Mouse (Mus musculus): ENCODE results near the gene Adam17. TPM values are rescaled to one million over a fixed set of nuclear protein-coding genes. Genes with fewer than 3 reads are reported as not detected.

The Adam17 gene
- polyA plus RNA-seq, 1 experiment from 2014 or later = 46.1 TPM

- Histone ChIP-seq H3K36me3 (replicated peaks; ENCODE audit: control insufficient read depth, insufficient read depth, low read depth, low read length) (no peaks in the 10 kb centered on the region), H3K27me3 (ENCODE audit: control insufficient read depth, insufficient read depth, low read length) (no peaks in the 10 kb centered on the region), H3K4me2 (ENCODE audit: low read depth, low read length) (no peak overlapping the region), H3K9ac (replicated peaks; ENCODE audit: low read length) (no peak overlapping the region), H3K4me1 (ENCODE audit: control insufficient read depth, insufficient read depth, low read length) (no peaks in the 10 kb centered on the region), H3K4me3 (ENCODE audit: low read depth, low read length) (no peak overlapping the region), H3K27ac (replicated peaks; ENCODE audit: low read depth, low read length) (no peak overlapping the region), H3K9me3 (replicated peaks; ENCODE audit: control insufficient read depth, low read length) (no peaks in the 10 kb centered on the region)
- DNase-seq (ENCODE audit: low spot score) (no peak), ATAC-seq (replicated peaks; ENCODE audit: insufficient number of reproducible peaks, low FRiP score, low TSS enrichment, low read depth) (no peak)
- 89% methylated on average over 1 of the region's 1 CpGs for WGBS
Observed at GRCm38 (mm10) chr12:21277352-21277864, 96.0 kb downstream of the Adam17 start.

- no peaks in the 10 kb centered on the region for H3K9me3 ChIP-seq (replicated peaks; ENCODE audit: control insufficient read depth, low read length)
- no peaks in the 10 kb centered on the region for H3K4me1 ChIP-seq (ENCODE audit: control insufficient read depth, insufficient read depth, low read length)
- H3K4me2 ChIP-seq (ENCODE audit: low read depth, low read length) = no peak overlapping the region
- DNase-seq (ENCODE audit: low spot score) (no peak), ATAC-seq (replicated peaks; ENCODE audit: insufficient number of reproducible peaks, low FRiP score, low TSS enrichment, low read depth) (no peak)
- H3K4me3 ChIP-seq (ENCODE audit: low read depth, low read length) = no peak overlapping the region
- no peaks in the 10 kb centered on the region for H3K27me3 ChIP-seq (ENCODE audit: control insufficient read depth, insufficient read depth, low read length)
- no peak overlapping the region for H3K27ac ChIP-seq (replicated peaks; ENCODE audit: low read depth, low read length)
- 83% methylated on average over 7 of the region's 7 CpGs for WGBS
- peaks cover 15% of the 10 kb centered on the region for H3K36me3 ChIP-seq (replicated peaks; ENCODE audit: control insufficient read depth, insufficient read depth, low read depth, low read length)
- no peak overlapping the region for H3K9ac ChIP-seq (replicated peaks; ENCODE audit: low read length)
Observed at GRCm38 (mm10) chr12:21274446-21274845, 99.0 kb downstream of the Adam17 start.

Other genes with a start within 250 kb of the Adam17 start
- gene Cpsf3, start 88.2 kb downstream of the Adam17 start, polyA plus RNA-seq (2014; fragmentation: Nextera tagmentation; extraction: Ambion mirVana) = 145 and 148 TPM in 2 replicates
- gene Itgb1bp1, start 87.3 kb downstream of the Adam17 start, polyA plus RNA-seq (2014; fragmentation: Nextera tagmentation; extraction: Ambion mirVana) = 49.5 and 50.5 TPM in 2 replicates
- 54.3 and 60.8 TPM in 2 replicates for gene Iah1, start 57.2 kb downstream of the Adam17 start, polyA plus RNA-seq (2014; fragmentation: Nextera tagmentation; extraction: Ambion mirVana)
- 1,206 and 1,248 TPM in 2 replicates for gene Ywhaq, start 44.0 kb upstream of the Adam17 start, polyA plus RNA-seq (2014; fragmentation: Nextera tagmentation; extraction: Ambion mirVana)

All from embryonic facial prominence, embryonic 11.5 days (tissue).